Mouse (Mus musculus) brain, embryonic 14.5 days (tissue): ENCODE data around the gene Iqsec3. TPM values are rescaled to one million over a fixed set of nuclear protein-coding genes. Genes with fewer than 3 reads are reported as not detected.

Source experiments
- DNase-seq: peaks from one replicate; pipeline ENCODE4 v3.0.0-alpha.2; 2011; ENCODE audit warnings: low read depth
- CTCF ChIP-seq: fragments of 200-500 bp; IDR thresholded peaks from 2 replicates; pipeline ENCODE4 v1.5.1; 2012; ENCODE audit warnings: inconsistent platforms, mild to moderate bottlenecking, moderate library complexity, borderline replicate concordance; ENCODE audit not compliant: insufficient read depth, insufficient read length; ENCODE audit errors: extremely low read depth
- POLR2A ChIP-seq: fragments of 200-500 bp; IDR thresholded peaks from 2 replicates; pipeline ENCODE4 v1.6.1; 2012; ENCODE audit warnings: mild to moderate bottlenecking, inconsistent platforms, borderline replicate concordance; ENCODE audit not compliant: poor library complexity, insufficient read depth, insufficient read length, severe bottlenecking; ENCODE audit errors: extremely low read depth
- polyA plus RNA-seq: library from polyadenylated mRNA; depleted of rRNA; stranded (reverse); fragments of >200 nt; gene quantifications from 2 replicates; pipeline ENCODE4 v1.2.3, GENCODE M21; 2012; rRNA removed

Iqsec3 gene
- polyA plus RNA-seq = 16.7 and 31.5 TPM in 2 replicates

- peak; percentile 77 for TF ChIP-seq POLR2A
- TF ChIP-seq CTCF = no peak
- DNase-seq = peak; percentile 95
Measured at GRCm38 (mm10) chr6:121473093-121473821, at the start of gene Iqsec3. Gene Iqsec3, minus strand, starts transcription at chr6:121473678.

- DNase-seq = no peak
- no peak for TF ChIP-seq POLR2A
- TF ChIP-seq CTCF = no peak
Measured at GRCm38 (mm10) chr6:121522106-121522705, 48.7 kb upstream of the Iqsec3 start.

GRCm38 (mm10) chr6:121521030-121521429 is 47.6 kb upstream of the Iqsec3 start:
- no peak for DNase-seq
- no peak for TF ChIP-seq CTCF
- no peak for TF ChIP-seq POLR2A

- no peak for DNase-seq
- no peak for TF ChIP-seq POLR2A
- no peak for TF ChIP-seq CTCF
Measured at GRCm38 (mm10) chr6:121519896-121520295, 46.4 kb upstream of the Iqsec3 start.

GRCm38 (mm10) chr6:121519266-121519810 is 45.9 kb upstream of the Iqsec3 start:
- TF ChIP-seq CTCF = no peak
- TF ChIP-seq POLR2A = no peak
- DNase-seq = no peak

- TF ChIP-seq CTCF (no peak), POLR2A (no peak)
- no peak for DNase-seq
Measured at GRCm38 (mm10) chr6:121517726-121518125, 44.2 kb upstream of the Iqsec3 start.

GRCm38 (mm10) chr6:121510381-121510780 is 36.9 kb upstream of the Iqsec3 start:
- DNase-seq = no peak
- TF ChIP-seq CTCF = no peak
- no peak for TF ChIP-seq POLR2A

- TF ChIP-seq POLR2A (no peak), CTCF (no peak)
- DNase-seq = peak; percentile 68
Measured at GRCm38 (mm10) chr6:121509871-121510270, 36.4 kb upstream of the Iqsec3 start.

GRCm38 (mm10) chr6:121508266-121508665 is 34.8 kb upstream of the Iqsec3 start:
- DNase-seq = no peak
- peak; percentile 29; the same call in 1 of the 2 replicates for TF ChIP-seq CTCF
- TF ChIP-seq POLR2A = no peak

- peak; percentile 73 for DNase-seq
- TF ChIP-seq POLR2A = no peak
- no peak for TF ChIP-seq CTCF
Measured at GRCm38 (mm10) chr6:121501044-121501638, 27.7 kb upstream of the Iqsec3 start.

GRCm38 (mm10) chr6:121499856-121500255 is 26.4 kb upstream of the Iqsec3 start:
- DNase-seq = no peak
- TF ChIP-seq CTCF (no peak), POLR2A (no peak)
